Mouse (Mus musculus) CH12.LX (cell line): ENCODE results near the gene Taar8c. TPM values are rescaled to one million over a fixed set of nuclear protein-coding genes. Genes with fewer than 3 reads are reported as not detected.

ENCODE experiments used
- DNase-seq: peaks from one replicate; pipeline ENCODE4 v3.0.0-alpha.2; 2013; ENCODE audit errors: extremely low read depth
- H3K27ac ChIP-seq: 2 replicates; pipeline ENCODE4 v1.5.1; 2012; ENCODE audit warnings: low read depth, mild to moderate bottlenecking, control low read depth, moderate library complexity; ENCODE audit not compliant: insufficient read depth
- H3K27me3 ChIP-seq: replicated peaks from 2 replicates; pipeline ENCODE3; 2012; ENCODE audit warnings: inconsistent platforms
- H3K36me3 ChIP-seq, 2 experiments: replicated peaks in 1 of 2; 2 replicates each; pipeline versions ENCODE3 to v1.6.1; 2012; ENCODE audit warnings: inconsistent platforms in 1 of 2, low read length in 1 of 2, mild to moderate bottlenecking in 1 of 2, mixed read lengths in 1 of 2, moderate library complexity in 1 of 2; ENCODE audit not compliant: control insufficient read depth in 1 of 2, insufficient read depth in 1 of 2
- H3K4me1 ChIP-seq, 2 experiments: 2 replicates each; pipeline ENCODE4 v1.6.1; 2012; ENCODE audit warnings: inconsistent platforms in 1 of 2, moderate library complexity in 1 of 2; ENCODE audit not compliant: insufficient read depth in 2 of 2, control insufficient read depth in 1 of 2
- H3K4me2 ChIP-seq: 2 replicates; pipeline ENCODE4 v1.6.1; 2012; ENCODE audit warnings: low read depth, mild to moderate bottlenecking, control low read depth; ENCODE audit not compliant: poor library complexity, insufficient read depth, severe bottlenecking
- H3K4me3 ChIP-seq, 3 experiments: fragments of 150-350 bp in 1 of 3; sonication (generic) in 1 of 3; replicated peaks in 1 of 3; 2 replicates each; pipeline versions ENCODE3 to v1.5.1; 2011 to 2012; ENCODE audit warnings: low read depth in 2 of 3, low read length in 2 of 3, mild to moderate bottlenecking in 2 of 3, moderate library complexity in 2 of 3, control low read depth in 1 of 3, improper control_type of control experiment in 1 of 3, inconsistent platforms in 1 of 3, mixed read lengths in 1 of 3; ENCODE audit not compliant: poor library complexity in 1 of 3
- H3K79me2 ChIP-seq: replicated peaks from 2 replicates; pipeline ENCODE4 v1.6.1; 2012; ENCODE audit warnings: mild to moderate bottlenecking, moderate library complexity; ENCODE audit not compliant: control insufficient read depth, poor library complexity, insufficient read depth, severe bottlenecking; ENCODE audit errors: extremely low read depth
- H3K9ac ChIP-seq: 2 replicates; pipeline ENCODE4 v1.6.1; 2012; ENCODE audit warnings: low read depth, mild to moderate bottlenecking, control low read depth, moderate library complexity; ENCODE audit not compliant: insufficient read depth
- H3K9me3 ChIP-seq: replicated peaks from 2 replicates; pipeline ENCODE3; 2012; ENCODE audit warnings: low read length, inconsistent platforms, mixed read lengths
- BHLHE40 ChIP-seq: IDR thresholded peaks from 2 replicates; pipeline ENCODE4 v1.6.1; 2011; ENCODE audit warnings: mild to moderate bottlenecking, low read depth, low read length, improper control_type of control experiment
- CHD1 ChIP-seq: IDR thresholded peaks from 2 replicates; pipeline ENCODE4 v1.6.1; 2012; ENCODE audit warnings: low read depth, low read length, improper control_type of control experiment, inconsistent platforms
- CTCF ChIP-seq, 2 experiments: IDR thresholded peaks in 1 of 2; conservative IDR thresholded peaks in 1 of 2; 2 replicates each; pipeline ENCODE4 v1.5.1; 2011 to 2012; ENCODE audit warnings: low read depth in 2 of 2, low read length in 2 of 2, improper control_type of control experiment in 1 of 2, inconsistent platforms in 1 of 2, mild to moderate bottlenecking in 1 of 2, moderate library complexity in 1 of 2
- E2F4 ChIP-seq: IDR thresholded peaks from 2 replicates; pipeline ENCODE4 v1.6.1; 2011; ENCODE audit warnings: low read depth, low read length, improper control_type of control experiment; ENCODE audit not compliant: insufficient replicate concordance
- HCFC1 ChIP-seq: IDR thresholded peaks from 2 replicates; pipeline ENCODE4 v1.6.1; 2012; ENCODE audit warnings: low read depth, mild to moderate bottlenecking, inconsistent platforms, low read length, improper control_type of control experiment
- IRF4 ChIP-seq: IDR thresholded peaks from 2 replicates; pipeline ENCODE4 v1.6.1; 2014; ENCODE audit warnings: low read depth, mild to moderate bottlenecking, inconsistent platforms, low read length, improper control_type of control experiment
- JUN ChIP-seq: IDR thresholded peaks from 2 replicates; pipeline ENCODE4 v1.6.1; 2011; ENCODE audit warnings: low read depth, mild to moderate bottlenecking, low read length, improper control_type of control experiment, moderate library complexity; ENCODE audit not compliant: insufficient read depth
- KAT2A ChIP-seq: IDR thresholded peaks from 2 replicates; pipeline ENCODE4 v1.6.1; 2012; ENCODE audit warnings: low read length, improper control_type of control experiment, inconsistent platforms; ENCODE audit not compliant: insufficient replicate concordance
- MAX ChIP-seq: IDR thresholded peaks from 2 replicates; pipeline ENCODE4 v1.6.1; 2011; ENCODE audit warnings: low read length, improper control_type of control experiment
- MEF2A ChIP-seq: IDR thresholded peaks from 2 replicates; pipeline ENCODE4 v1.6.1; 2014; ENCODE audit warnings: low read depth, mild to moderate bottlenecking, inconsistent platforms, low read length, improper control_type of control experiment, borderline replicate concordance
- MXI1 ChIP-seq: IDR thresholded peaks from 2 replicates; pipeline ENCODE4 v1.6.1; 2011; ENCODE audit warnings: mild to moderate bottlenecking, low read depth, low read length, improper control_type of control experiment
- MYC ChIP-seq: IDR thresholded peaks from 2 replicates; pipeline ENCODE4 v1.6.1; 2011; ENCODE audit warnings: low read depth, mild to moderate bottlenecking, improper control_type of control experiment, low read length
- NELFE ChIP-seq: IDR thresholded peaks from 2 replicates; pipeline ENCODE4 v1.6.1; 2011; ENCODE audit warnings: low read depth, low read length, improper control_type of control experiment
- PAX5 ChIP-seq: IDR thresholded peaks from 2 replicates; pipeline ENCODE4 v1.6.1; 2012; ENCODE audit warnings: low read length, inconsistent platforms, mixed read lengths
- POLR2AphosphoS2 ChIP-seq: IDR thresholded peaks from 2 replicates; pipeline ENCODE4 v1.6.1; 2011; ENCODE audit warnings: low read depth, low read length, improper control_type of control experiment
- RAD21 ChIP-seq: IDR thresholded peaks from 2 replicates; pipeline ENCODE4 v1.6.1; 2011; ENCODE audit warnings: low read depth, mild to moderate bottlenecking, low read length, improper control_type of control experiment, moderate library complexity
- RCOR1 ChIP-seq: conservative IDR thresholded peaks from 2 replicates; pipeline ENCODE4 v1.6.1; 2012; ENCODE audit warnings: low read depth, mild to moderate bottlenecking, inconsistent platforms, low read length, improper control_type of control experiment
- SIN3A ChIP-seq: IDR thresholded peaks from 2 replicates; pipeline ENCODE4 v1.6.1; 2012; ENCODE audit warnings: low read length, improper control_type of control experiment, inconsistent platforms
- TCF12 ChIP-seq: IDR thresholded peaks from 2 replicates; pipeline ENCODE4 v1.6.1; 2014; ENCODE audit warnings: low read depth, mild to moderate bottlenecking, inconsistent platforms, low read length, improper control_type of control experiment
- UBTF ChIP-seq: IDR thresholded peaks from 2 replicates; pipeline ENCODE4 v1.6.1; 2012; ENCODE audit warnings: low read depth, mild to moderate bottlenecking, inconsistent platforms, low read length, improper control_type of control experiment, moderate library complexity
- USF2 ChIP-seq: conservative IDR thresholded peaks from 2 replicates; pipeline ENCODE4 v1.6.1; 2011; ENCODE audit warnings: low read depth, low read length, improper control_type of control experiment
- ZC3H11A ChIP-seq: IDR thresholded peaks from 2 replicates; pipeline ENCODE4 v1.6.1; 2012; ENCODE audit warnings: low read depth, mild to moderate bottlenecking, inconsistent platforms, low read length, improper control_type of control experiment
- ZKSCAN1 ChIP-seq: IDR thresholded peaks from 2 replicates; pipeline ENCODE4 v1.6.1; 2012; ENCODE audit warnings: low read depth, inconsistent platforms, low read length, improper control_type of control experiment, borderline replicate concordance
- ZNF384 ChIP-seq: IDR thresholded peaks from 2 replicates; pipeline ENCODE4 v1.6.1; 2012; ENCODE audit warnings: low read depth, low read length, improper control_type of control experiment, inconsistent platforms
- dilution Hi-C: fragments of 300-500 bp; cut with MboI; formaldehyde crosslinking; loops from 2 replicates; pipeline ENCODE4 v1.14.3; 2020; ENCODE audit warnings: low sequenced_read_pairs; ENCODE audit not compliant: extremely low pct_unique_long_range_greater_than_20kb, extremely low pct_ligation_motif_present
- in situ Hi-C: fragments of 300-500 bp; cut with MboI; formaldehyde crosslinking; loops from 3 replicates; pipeline ENCODE4 v1.14.3; 2019; ENCODE audit warnings: low sequenced_read_pairs, low pct_ligation_motif_present, low pct_unique_long_range_greater_than_20kb, mixed read lengths
- polyA plus RNA-seq: library from polyadenylated mRNA; unstranded; fragments of >175 nt; gene quantifications from 2 replicates; pipeline ENCODE4 v1.2.1, GENCODE M21; 2012; ENCODE audit warnings: low read depth; ENCODE audit not compliant: insufficient read length
- total RNA-seq, 2 experiments: library from RNA; depleted of rRNA; stranded (reverse); fragments of 300-350 nt in 1 of 2; fragments of >200 nt in 1 of 2; gene quantifications; 2 replicates each; pipeline ENCODE4 v1.2.3; 2012 to 2014

The Taar8c gene
- total and polyA plus RNA-seq, 3 experiments = not detected

DNA sequence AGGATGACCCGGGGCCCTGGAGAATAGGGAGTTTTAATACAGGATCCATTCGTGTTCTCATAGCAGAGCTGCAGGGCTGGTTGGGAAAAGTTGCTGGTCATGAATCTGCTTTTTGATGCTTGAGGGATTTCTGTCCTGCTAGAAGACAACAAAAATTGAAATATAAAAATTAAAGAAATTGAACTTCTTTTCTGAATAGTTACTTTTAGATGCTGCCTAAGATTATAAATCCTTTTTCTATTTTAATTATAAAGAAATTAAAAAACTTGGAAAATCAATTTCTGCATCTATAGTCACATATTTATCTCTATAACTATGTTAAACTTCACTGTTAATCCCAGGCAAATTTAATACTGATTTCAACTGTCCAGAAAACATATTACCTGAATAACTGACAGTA, 9.5 kb downstream of the Taar8c start, which contains the start of gene Taar8b:
Taar8b (minus strand) TSS at position 101 of the 400 bp plus-strand sequence.
- DNase-seq = no peak
- no peaks in the 10 kb centered on the region for H3K27me3 ChIP-seq
- H3K4me2 ChIP-seq = no peak within 1 kb of the TSS
- H3K27ac ChIP-seq = no peak within 1 kb of the TSS
- TF ChIP-seq HCFC1 = no peak
- no peak for TF ChIP-seq KAT2A
- no peak for TF ChIP-seq POLR2AphosphoS2
- no peak for TF ChIP-seq MXI1
- no peak for TF ChIP-seq MYC
- TF ChIP-seq SIN3A = no peak
- TF ChIP-seq PAX5 = no peak
- in situ Hi-C loops (no loop called here), dilution Hi-C loops (no loop called here)
- H3K9me3 ChIP-seq = no peaks in the 10 kb centered on the region
- no peaks in the 10 kb centered on the region for H3K79me2 ChIP-seq
- H3K36me3 ChIP-seq = no peaks in the 10 kb centered on the region
- no peak within 1 kb of the TSS for H3K4me3 ChIP-seq
- H3K9ac ChIP-seq = no peak within 1 kb of the TSS
- no peaks in the 10 kb centered on the region for H3K4me1 ChIP-seq

DNA sequence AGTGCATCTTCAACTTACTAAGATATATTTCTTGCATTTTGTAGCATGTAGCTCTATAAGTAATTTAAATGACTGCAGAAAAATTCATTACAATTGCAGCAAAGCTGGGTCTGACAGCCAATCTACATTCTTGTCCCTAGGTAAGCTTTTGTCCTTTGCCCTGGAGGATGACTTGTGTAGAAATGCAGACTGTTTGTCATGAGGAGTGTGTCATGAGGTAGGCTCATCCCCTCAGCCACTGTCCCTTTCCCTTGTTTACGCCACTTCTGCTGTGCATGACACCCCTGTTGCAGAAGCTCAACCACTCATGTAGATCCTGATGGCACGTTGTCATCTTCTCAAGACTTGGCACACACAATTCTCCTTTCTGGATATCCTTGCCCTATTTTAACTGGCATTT, 14.5 kb downstream of the Taar8c start:
- Histone ChIP-seq H3K4me1 (no peaks in the 10 kb centered on the region), H3K9me3 (no peaks in the 10 kb centered on the region), H3K9ac (no peak overlapping the region), H3K79me2 (no peaks in the 10 kb centered on the region), H3K27ac (no peak overlapping the region), H3K4me3 (no peak overlapping the region), H3K36me3 (no peaks in the 10 kb centered on the region), H3K27me3 (no peaks in the 10 kb centered on the region), H3K4me2 (no peak overlapping the region)
- TF ChIP-seq IRF4 (no peak), MEF2A (no peak), ZNF384 (no peak), JUN (no peak), NELFE (no peak), ZKSCAN1 (no peak), E2F4 (no peak), RAD21 (no peak), MXI1 (no peak), UBTF (no peak), ZC3H11A (no peak), USF2 (no peak), SIN3A (no peak), MAX (no peak), RCOR1 (no peak), CTCF (conservative IDR thresholded peaks at IDR 0.05 in 1 of 2, IDR thresholded peaks at IDR 0.05 in 1 of 2; ENCODE audit: low read depth in 2 of 2, low read length in 2 of 2) (no peak), BHLHE40 (no peak), CHD1 (no peak), TCF12 (no peak), PAX5 (no peak)
- in situ Hi-C loops = no loop called here
- no peak for DNase-seq
- dilution Hi-C loops = no loop called here
